Mouse (Mus musculus): Measurements from ENCODE around the gene Adam12.

DNA sequence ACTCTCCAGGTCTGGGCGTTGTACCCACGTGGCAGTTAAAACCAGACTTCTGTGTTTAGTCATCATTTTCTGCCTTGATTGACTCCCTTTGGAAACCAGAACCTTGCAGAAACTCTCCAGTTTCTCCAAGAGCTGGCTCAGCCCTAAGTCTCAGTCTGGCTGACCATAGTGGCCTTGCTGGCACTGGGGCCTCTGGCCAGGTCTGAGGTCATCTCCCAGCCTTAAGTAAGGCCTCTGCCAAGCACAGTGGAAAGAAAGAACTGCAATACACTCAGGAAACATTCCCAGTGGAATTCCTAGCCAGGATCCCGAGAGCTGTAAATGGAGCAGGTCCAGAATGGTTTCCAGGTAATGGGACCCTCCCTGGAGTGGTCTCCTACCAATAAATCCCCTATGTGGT lies 303.0 kb downstream of the Adam12 start:
- no peak for TF ChIP-seq CTCF (conservative IDR thresholded peaks at IDR 0.05; ENCODE audit: low read length)
- no peak for TF ChIP-seq POU5F1 (IDR thresholded peaks at IDR 0.05; ENCODE audit: borderline replicate concordance, low read length)
- no peak for TF ChIP-seq NANOG (IDR thresholded peaks at IDR 0.05; ENCODE audit: borderline replicate concordance, low read length)

Data from E14TG2a.4 (cell line).